In genomic region chr15:16814035-16814434, GRCm38 (mm10) we compare ENCODE assay signal across 15 mouse cellular contexts.
"Had no signal": no experiment of that assay in that cellular context is flagged by ENCODE, and none has a peak within 500 bp of the region (broad histone marks: within the 10 kb centered on the region; RNA-seq: fewer than 3 reads in every experiment).

No protein-coding gene starts in this region.

- DNase-seq: retina, postnatal 1 day; right cerebral cortex, adult 18-20 months; right cerebral cortex, postnatal 14 days; right cerebral cortex, postnatal 25 days; right cerebral cortex, postnatal 4 days; thymus, adult 18-20 months; thymus, postnatal 14 days; thymus, postnatal 25 days; thymus, postnatal 36 days; thymus, postnatal 4 days had no signal

- H3K9ac ChIP-seq: neural tube, embryonic 12.5 days; neural tube, embryonic 13.5 days; neural tube, embryonic 15.5 days; stomach, embryonic 15.5 days had no signal

- H3K36me3 ChIP-seq: neural tube, embryonic 12.5 days; neural tube, embryonic 13.5 days; neural tube, embryonic 15.5 days; stomach, embryonic 15.5 days had no signal

- H3K27ac ChIP-seq: neural tube, embryonic 12.5 days; neural tube, embryonic 13.5 days; neural tube, embryonic 15.5 days; stomach, embryonic 15.5 days; stomach, postnatal 0 days had no signal

- H3K27me3 ChIP-seq: neural tube, embryonic 12.5 days; neural tube, embryonic 13.5 days; neural tube, embryonic 15.5 days; stomach, embryonic 15.5 days had no signal

- H3K9me3 ChIP-seq: neural tube, embryonic 12.5 days; neural tube, embryonic 13.5 days; neural tube, embryonic 15.5 days; stomach, embryonic 15.5 days had no signal

- H3K4me3 ChIP-seq: neural tube, embryonic 12.5 days; neural tube, embryonic 13.5 days; neural tube, embryonic 15.5 days; stomach, embryonic 15.5 days had no signal

- H3K4me1 ChIP-seq: neural tube, embryonic 12.5 days; neural tube, embryonic 13.5 days; neural tube, embryonic 15.5 days; stomach, embryonic 15.5 days had no signal
